Mouse (Mus musculus) cerebellum, postnatal 14 days (tissue): ENCODE data around the gene Plekha1.

Source experiments
- DNase-seq, 2 experiments: peaks; one replicate each; pipeline ENCODE4 v3.0.0; 2021; ENCODE audit warnings: mixed read lengths in 2 of 2

The Plekha1 gene

DNA sequence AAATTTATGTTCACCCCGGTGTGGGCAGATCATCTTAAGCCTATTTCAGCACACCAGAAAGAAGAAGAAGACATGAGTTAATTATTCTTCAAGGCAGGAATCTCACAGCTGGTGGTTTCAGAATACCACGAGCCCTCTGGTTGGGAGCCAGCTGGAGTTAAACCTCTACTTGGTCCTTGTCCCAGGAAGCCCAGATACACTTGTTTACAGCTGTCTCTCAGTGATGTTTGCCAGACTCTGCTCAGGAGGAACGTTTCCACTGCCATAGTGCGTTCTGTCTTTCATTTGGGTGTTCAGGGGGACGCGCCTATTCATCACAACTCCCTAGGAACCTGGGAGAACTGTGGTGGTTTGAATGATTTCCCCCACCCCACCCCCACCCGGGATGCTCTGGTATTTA lies 94.3 kb downstream of the Plekha1 start:
- peak; percentile 63 to 72 for DNase-seq

DNA sequence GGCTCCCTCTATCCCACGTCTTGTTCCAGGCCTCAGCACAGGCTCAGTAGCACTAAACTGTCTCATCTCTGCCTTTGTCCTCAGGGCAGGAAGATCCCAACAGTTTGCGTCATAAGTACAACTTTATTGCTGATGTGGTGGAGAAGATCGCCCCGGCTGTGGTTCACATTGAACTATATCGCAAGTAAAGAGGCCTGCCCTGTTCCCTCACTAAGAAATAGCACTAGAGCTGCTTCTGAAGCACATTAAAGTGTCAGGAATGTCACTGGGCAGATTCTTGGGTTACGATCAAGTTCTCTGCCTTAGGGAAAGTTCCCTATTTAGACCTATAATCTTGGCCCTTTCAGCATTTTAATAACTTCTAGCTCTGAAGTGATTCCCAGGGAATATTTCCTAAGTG lies 95.9 kb downstream of the Plekha1 start:
- DNase-seq: no peak
